Mouse (Mus musculus) C2C12 (cell line): Measurements from ENCODE around the gene Tgm2. TPM values are rescaled to one million over a fixed set of nuclear protein-coding genes. Genes with fewer than 3 reads are reported as not detected.

Source experiments
- H3K27me3 ChIP-seq: one replicate; pipeline ENCODE4 v1.6.1; 2011; ENCODE audit not compliant: control insufficient read depth, insufficient read depth, insufficient read length
- H3K36me3 ChIP-seq: one replicate; pipeline ENCODE4 v1.6.1; 2011; ENCODE audit not compliant: control insufficient read depth, insufficient read depth
- H3K4me3 ChIP-seq: one replicate; pipeline ENCODE4 v1.5.1; 2011; ENCODE audit warnings: mild to moderate bottlenecking, control low read depth; ENCODE audit not compliant: poor library complexity, insufficient read depth, severe bottlenecking
- H3K79me2 ChIP-seq: one replicate; pipeline ENCODE4 v1.6.1; 2011; ENCODE audit not compliant: control insufficient read depth, insufficient read depth
- H3K79me3 ChIP-seq: one replicate; pipeline ENCODE4 v1.6.1; 2011; ENCODE audit warnings: low read depth, control low read depth
- H3ac ChIP-seq: one replicate; pipeline ENCODE3; 2011; ENCODE audit warnings: low read depth; ENCODE audit not compliant: control insufficient read depth, insufficient read length
- CEBPB ChIP-seq: IDR thresholded peaks from one replicate; pipeline ENCODE4 v1.6.1; 2011; ENCODE audit warnings: low read depth, mild to moderate bottlenecking, control low read depth, moderate library complexity
- CTCF ChIP-seq: IDR thresholded peaks from one replicate; pipeline ENCODE4 v1.5.1; 2011; ENCODE audit not compliant: control insufficient read depth, insufficient read depth, insufficient read length
- FOSL1 ChIP-seq: IDR thresholded peaks from one replicate; pipeline ENCODE4 v1.8.0; 2011; ENCODE audit warnings: mild to moderate bottlenecking, low read length; ENCODE audit not compliant: poor library complexity, insufficient read depth, severe bottlenecking
- MAX ChIP-seq: IDR thresholded peaks from one replicate; pipeline ENCODE4 v1.6.1; 2011; ENCODE audit warnings: mild to moderate bottlenecking, control low read depth
- MYOD1 ChIP-seq: IDR thresholded peaks from one replicate; pipeline ENCODE4 v1.6.1; 2011; ENCODE audit warnings: low read depth; ENCODE audit not compliant: control insufficient read depth, insufficient read length
- MYOG ChIP-seq: IDR thresholded peaks from one replicate; pipeline ENCODE4 v1.6.1; 2011; ENCODE audit not compliant: control insufficient read depth, insufficient read length; ENCODE audit errors: extremely low read depth
- USF1 ChIP-seq: IDR thresholded peaks from one replicate; pipeline ENCODE4 v1.6.1; 2011; ENCODE audit warnings: low read depth, mild to moderate bottlenecking, control low read depth, moderate library complexity
- polyA plus RNA-seq: library from polyadenylated mRNA; unstranded; fragments of >200 nt; fragmentation: generic; extraction: Trizol; gene quantifications from one replicate; pipeline ENCODE4 v1.2.1, GENCODE M21; 2012; ENCODE audit warnings: missing spikeins

The Tgm2 gene
- polyA plus RNA-seq, 1 experiment: 1.1 TPM

DNA sequence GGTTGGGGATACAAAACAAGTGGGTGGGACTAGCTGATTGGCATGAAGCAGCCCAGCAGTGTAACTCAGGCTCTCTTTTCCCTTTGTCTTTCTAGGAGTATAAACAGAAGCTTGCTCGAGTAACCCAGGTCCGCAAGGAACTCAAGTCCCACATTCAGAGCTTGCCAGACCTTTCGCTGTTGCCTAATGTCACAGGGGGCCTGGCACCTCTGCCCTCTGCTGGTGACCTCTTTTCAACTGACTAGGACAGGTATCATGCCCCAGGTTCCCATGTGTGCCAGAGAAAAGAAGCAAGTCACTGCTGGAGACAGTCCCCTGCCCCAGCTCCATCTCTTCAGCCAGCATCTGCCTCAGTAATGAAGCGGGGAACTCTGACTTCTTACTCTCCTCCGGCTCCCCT is 71.4 kb downstream of the Tgm2 start:
- H3K4me3 ChIP-seq: no peak overlapping the region
- no peak overlapping the region for H3ac ChIP-seq
- no peak for TF ChIP-seq MYOG
- no peak for TF ChIP-seq CEBPB
- no peak for TF ChIP-seq CTCF
- TF ChIP-seq MAX: no peak
- no peak for TF ChIP-seq FOSL1
- TF ChIP-seq MYOD1: no peak
- no peak for TF ChIP-seq USF1
- no peaks in the 10 kb centered on the region for H3K79me2 ChIP-seq
- peaks cover 77% of the 10 kb centered on the region for H3K36me3 ChIP-seq
- H3K79me3 ChIP-seq: no peaks in the 10 kb centered on the region
- H3K27me3 ChIP-seq: no peaks in the 10 kb centered on the region

DNA sequence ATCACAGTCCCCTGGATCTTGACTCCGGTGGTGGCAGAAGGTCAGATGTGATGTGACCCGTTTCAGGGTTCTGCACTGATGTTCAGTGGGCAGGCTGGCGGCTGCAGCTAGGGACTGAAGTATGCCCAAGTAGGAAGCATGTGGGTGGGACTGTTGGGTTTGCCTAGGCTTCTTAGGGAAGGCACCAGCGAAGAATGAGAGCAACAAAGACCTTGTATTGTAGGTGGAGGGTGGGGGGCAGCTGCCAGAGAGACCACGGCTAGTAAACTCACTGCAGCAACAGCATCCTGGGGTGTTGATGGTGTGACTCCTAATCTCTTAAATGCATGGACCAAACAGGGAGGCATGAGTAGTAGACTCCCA is 74.6 kb downstream of the Tgm2 start:
- no peak overlapping the region for H3K4me3 ChIP-seq
- no peaks in the 10 kb centered on the region for H3K27me3 ChIP-seq
- no peaks in the 10 kb centered on the region for H3K79me2 ChIP-seq
- H3K79me3 ChIP-seq: no peaks in the 10 kb centered on the region
- TF ChIP-seq MYOD1: no peak
- TF ChIP-seq CTCF: no peak
- no peak for TF ChIP-seq MAX
- TF ChIP-seq FOSL1: no peak
- no peak for TF ChIP-seq USF1
- no peak for TF ChIP-seq CEBPB
- no peak for TF ChIP-seq MYOG
- no peak overlapping the region for H3ac ChIP-seq
- peaks cover 93% of the 10 kb centered on the region for H3K36me3 ChIP-seq

DNA sequence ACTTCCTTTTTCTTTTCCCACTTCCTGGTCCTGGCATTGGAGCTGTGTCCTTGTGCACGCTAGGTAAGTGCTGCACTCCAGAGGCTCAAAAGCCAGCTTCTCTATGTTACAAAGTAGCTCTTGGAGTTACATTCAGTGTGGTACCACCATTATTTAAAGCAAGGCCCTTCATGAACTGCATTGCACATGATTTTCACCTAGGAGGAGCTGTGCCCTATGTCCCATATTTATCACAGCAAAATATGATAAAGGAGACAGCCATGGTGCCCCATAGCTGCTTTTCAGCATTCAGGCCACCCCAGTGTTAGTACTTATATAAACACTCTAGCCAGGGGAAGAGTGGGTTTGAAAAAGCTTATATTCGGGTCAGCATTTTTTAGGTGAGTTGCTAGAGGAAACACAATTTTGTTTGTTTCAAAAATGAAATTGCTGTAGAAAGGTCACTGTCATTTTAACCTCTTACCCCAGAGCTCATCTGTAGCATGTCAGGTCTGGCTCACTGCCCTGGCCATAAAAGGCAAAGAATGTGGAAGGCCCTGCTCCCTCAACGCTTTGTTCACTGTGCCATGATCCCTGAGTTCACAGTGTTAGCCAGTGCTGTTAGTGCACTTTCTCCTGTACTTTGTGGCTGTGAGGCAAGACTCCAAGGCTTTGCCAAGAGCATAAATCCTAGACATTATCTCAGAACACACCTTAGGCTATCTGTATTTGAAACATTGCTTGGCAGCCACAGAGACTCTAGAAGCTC is 75.2 kb downstream of the Tgm2 start:
- H3K36me3 ChIP-seq: peaks cover 93% of the 10 kb centered on the region
- no peak overlapping the region for H3K4me3 ChIP-seq
- no peaks in the 10 kb centered on the region for H3K79me3 ChIP-seq
- H3ac ChIP-seq: no peak overlapping the region
- TF ChIP-seq MYOD1: no peak
- no peak for TF ChIP-seq USF1
- TF ChIP-seq CTCF: no peak
- no peak for TF ChIP-seq MYOG
- no peak for TF ChIP-seq MAX
- no peak for TF ChIP-seq FOSL1
- TF ChIP-seq CEBPB: no peak
- H3K27me3 ChIP-seq: no peaks in the 10 kb centered on the region
- no peaks in the 10 kb centered on the region for H3K79me2 ChIP-seq

DNA sequence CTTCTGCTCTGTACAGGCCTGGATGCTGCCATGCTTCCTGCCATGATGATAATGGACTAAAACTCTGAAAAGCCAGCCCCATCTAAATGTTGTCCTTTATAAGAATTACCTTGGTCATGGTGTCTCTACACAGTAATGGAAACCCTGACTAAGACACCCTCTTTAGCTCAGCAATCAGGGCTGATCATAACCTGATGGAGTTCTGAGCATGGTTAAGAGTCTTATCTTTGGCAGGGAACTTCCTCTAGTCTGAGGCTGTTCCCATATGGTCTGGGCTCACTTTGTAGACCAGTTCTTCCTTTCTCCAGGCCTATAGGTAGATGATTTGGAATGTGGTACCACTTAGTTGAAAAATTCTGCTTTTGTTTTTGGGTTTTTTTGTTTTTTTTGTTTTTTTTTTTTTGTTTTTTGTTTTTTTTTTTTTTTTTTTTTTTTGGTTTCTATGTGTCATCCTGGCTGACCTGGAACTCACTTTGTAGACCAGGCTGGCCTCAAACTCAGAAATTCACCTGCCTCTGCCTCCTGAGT is 77.7 kb downstream of the Tgm2 start:
- no peak for TF ChIP-seq USF1
- TF ChIP-seq FOSL1: no peak
- TF ChIP-seq MAX: no peak
- TF ChIP-seq CEBPB: no peak
- TF ChIP-seq MYOD1: no peak
- TF ChIP-seq MYOG: no peak
- no peak for TF ChIP-seq CTCF
- Histone ChIP-seq H3ac (no peak overlapping the region), H3K27me3 (no peaks in the 10 kb centered on the region), H3K4me3 (no peak overlapping the region), H3K79me3 (no peaks in the 10 kb centered on the region), H3K79me2 (peaks cover 8% of the 10 kb centered on the region), H3K36me3 (peaks cover 91% of the 10 kb centered on the region)

DNA sequence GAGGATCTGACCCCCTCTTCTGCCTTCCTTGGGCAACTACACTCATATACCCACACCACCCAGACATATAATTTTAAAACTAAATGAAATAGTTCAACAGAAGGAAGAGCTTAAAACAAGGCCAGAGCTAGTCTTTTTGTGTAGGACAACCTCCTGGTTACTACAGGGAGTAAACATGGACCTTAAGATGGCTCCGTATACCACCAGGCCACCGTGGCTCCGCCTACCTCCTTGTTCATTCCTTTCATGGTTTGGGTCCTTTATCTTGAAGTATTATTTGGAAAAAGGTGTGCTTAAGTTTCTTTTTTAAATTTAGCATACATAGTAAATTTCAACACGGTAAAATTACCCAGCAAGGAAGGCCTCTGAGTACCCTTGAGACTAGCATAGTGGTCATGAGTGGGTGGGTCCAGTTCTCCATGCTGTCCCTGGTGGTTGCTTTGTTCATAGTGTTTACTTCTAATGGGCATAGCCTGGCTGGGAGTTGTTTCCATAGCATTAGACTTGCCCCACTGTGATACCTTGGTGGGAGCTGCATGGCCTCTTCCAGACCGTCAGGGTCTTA is 78.9 kb downstream of the Tgm2 start:
- Histone ChIP-seq H3K79me2 (peaks cover 8% of the 10 kb centered on the region), H3K36me3 (peaks cover 89% of the 10 kb centered on the region), H3K79me3 (no peaks in the 10 kb centered on the region), H3ac (no peak overlapping the region), H3K4me3 (no peak overlapping the region), H3K27me3 (no peaks in the 10 kb centered on the region)
- TF ChIP-seq CTCF (no peak), MAX (no peak), CEBPB (no peak), FOSL1 (no peak), MYOD1 (no peak), USF1 (no peak), MYOG (no peak)
